Mouse (Mus musculus) fibroblast of lung, adult 2 months (primary cell): Measurements from ENCODE around the gene Tpx2.

Experiments used
- DNase-seq: peaks from one replicate; pipeline ENCODE4 v3.0.0-alpha.2; 2011; ENCODE audit warnings: low read depth

The Tpx2 gene

GRCm38 (mm10) chr2:152862638-152863037 lies 14.9 kb downstream of the Tpx2 start:
- DNase-seq = no peak

GRCm38 (mm10) chr2:152863346-152863745 lies 15.6 kb downstream of the Tpx2 start:
- peak; percentile 60 for DNase-seq

GRCm38 (mm10) chr2:152878239-152878638 lies 30.5 kb downstream of the Tpx2 start:
- no peak for DNase-seq

- DNase-seq = no peak
Measured at GRCm38 (mm10) chr2:152880898-152881297, 33.1 kb downstream of the Tpx2 start.

- DNase-seq = no peak
Measured at GRCm38 (mm10) chr2:152884101-152884645, 36.4 kb downstream of the Tpx2 start.

- DNase-seq = no peak
Measured at GRCm38 (mm10) chr2:152887230-152887629, 39.5 kb downstream of the Tpx2 start.

GRCm38 (mm10) chr2:152888774-152889173 lies 41.0 kb downstream of the Tpx2 start:
- DNase-seq = no peak

GRCm38 (mm10) chr2:152895834-152896233 lies 48.1 kb downstream of the Tpx2 start:
- DNase-seq = no peak

GRCm38 (mm10) chr2:152896926-152897325 lies 49.2 kb downstream of the Tpx2 start:
- no peak for DNase-seq

GRCm38 (mm10) chr2:152899011-152899410 lies 51.2 kb downstream of the Tpx2 start:
- DNase-seq = no peak

GRCm38 (mm10) chr2:152901296-152901695 lies 53.5 kb downstream of the Tpx2 start:
- DNase-seq = no peak

GRCm38 (mm10) chr2:152902658-152903057 lies 54.9 kb downstream of the Tpx2 start:
- DNase-seq = no peak

- peak; percentile 37 for DNase-seq
Measured at GRCm38 (mm10) chr2:152903586-152903985, 55.8 kb downstream of the Tpx2 start.

GRCm38 (mm10) chr2:152904127-152904643 lies 56.4 kb downstream of the Tpx2 start:
- peak; percentile 98 for DNase-seq

GRCm38 (mm10) chr2:152905036-152905829 lies 57.5 kb downstream of the Tpx2 start:
- DNase-seq = peak; percentile 47

- no peak for DNase-seq
Measured at GRCm38 (mm10) chr2:152906274-152907037, 58.7 kb downstream of the Tpx2 start.

GRCm38 (mm10) chr2:152907114-152907943 lies 59.6 kb downstream of the Tpx2 start:
- peak; percentile 58 for DNase-seq

GRCm38 (mm10) chr2:152909848-152910247 lies 62.1 kb downstream of the Tpx2 start:
- DNase-seq = no peak

GRCm38 (mm10) chr2:152911031-152911430 lies 63.3 kb downstream of the Tpx2 start, which contains the start of gene Mylk2:
Gene Mylk2 (plus strand): TSS chr2:152911352.
- DNase-seq = no peak

GRCm38 (mm10) chr2:152911432-152911831 lies 63.7 kb downstream of the Tpx2 start:
- no peak for DNase-seq

- no peak for DNase-seq
Measured at GRCm38 (mm10) chr2:152913471-152913870, 65.7 kb downstream of the Tpx2 start.
